Mouse (Mus musculus) megakaryocyte, embryonic 14.5 days (primary cell): ENCODE data around the gene Atrip.

Experiments used
- FLI1 ChIP-seq: IDR thresholded peaks from 2 replicates; pipeline ENCODE4 v1.6.1; 2012; ENCODE audit warnings: low read length, inconsistent platforms, mixed read lengths
- GATA1 ChIP-seq: IDR thresholded peaks from 3 replicates; pipeline ENCODE4 v1.6.1; 2012; ENCODE audit warnings: mixed read lengths, low read length, inconsistent platforms, borderline replicate concordance

DNA sequence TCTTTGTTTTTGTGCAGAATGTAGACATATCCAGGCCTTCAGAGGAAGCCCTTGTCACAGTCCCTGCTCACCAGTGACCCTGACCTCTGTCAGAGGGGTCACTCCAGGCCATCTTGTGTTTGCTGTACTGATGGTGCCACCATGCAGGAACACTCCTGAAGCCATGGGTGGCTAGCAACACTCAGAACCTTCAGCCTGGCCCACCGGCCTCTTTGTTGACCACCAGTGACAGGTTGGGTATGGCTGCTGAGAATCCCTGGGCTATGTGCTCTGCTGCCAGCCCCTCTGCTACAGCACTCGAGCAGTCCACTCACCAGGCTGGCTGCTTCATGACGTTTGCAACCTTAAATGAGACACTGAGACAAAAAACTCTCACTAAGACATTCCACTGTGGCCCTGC is 43.6 kb downstream of the Atrip start:
- TF ChIP-seq GATA1: no peak
- no peak for TF ChIP-seq FLI1
